Mouse (Mus musculus) left cerebral cortex, postnatal 14 days (tissue): Measurements from ENCODE around the gene Asb11. TPM values are rescaled to one million over a fixed set of nuclear protein-coding genes. Genes with fewer than 3 reads are reported as not detected.

Experiments used
- DNase-seq, 2 experiments: peaks; one replicate each; pipeline ENCODE4 v3.0.0; 2021 to 2022; ENCODE audit warnings: low spot score in 2 of 2, mixed read lengths in 1 of 2
- intact Hi-C: fragments of 180-260 bp; cut with DNase I; formaldehyde crosslinking; loops from one replicate; pipeline ENCODE4 v1.15.1; 2025
- total RNA-seq, 2 experiments: library from RNA; stranded (reverse); gene quantifications; 2 replicates each; pipeline ENCODE4 v1.2.3; 2021

Gene Asb11
- total RNA-seq, 2 experiments from 2014 or later = 3.8 to 4.0 TPM

- intact Hi-C loops = no loop called here
- peak in 1 of 2 experiments; percentile 4 for DNase-seq
Measured at GRCm38 (mm10) chrX:164440140-164440539, 3.3 kb downstream of the Asb11 start.

- intact Hi-C loops = no loop called here
- no peak for DNase-seq
Measured at GRCm38 (mm10) chrX:164440703-164441102, 3.9 kb downstream of the Asb11 start.

- no peak for DNase-seq
- intact Hi-C loops = no loop called here
Measured at GRCm38 (mm10) chrX:164441306-164441705, 4.5 kb downstream of the Asb11 start.

GRCm38 (mm10) chrX:164445601-164446000, 8.8 kb downstream of the Asb11 start:
- DNase-seq = no peak
- intact Hi-C loops = no loop called here

GRCm38 (mm10) chrX:164446106-164446551, 9.3 kb downstream of the Asb11 start:
- intact Hi-C loops = no loop called here
- DNase-seq = no peak

- no peak for DNase-seq
- intact Hi-C loops = no loop called here
Measured at GRCm38 (mm10) chrX:164446835-164447681, 10.3 kb downstream of the Asb11 start.

- DNase-seq = no peak
- intact Hi-C loops = loop anchor here (2.0 kb wide), 1 partner anchor 261 kb away; no protein-coding TSS in a partner anchor
Measured at GRCm38 (mm10) chrX:164447682-164448071, 10.9 kb downstream of the Asb11 start.

- DNase-seq = peak; percentile 39 to 67
- intact Hi-C loops = loop anchor here (2.0 kb wide), 1 partner anchor 262 kb away; no protein-coding TSS in a partner anchor
Measured at GRCm38 (mm10) chrX:164449201-164449600, 12.4 kb downstream of the Asb11 start.

GRCm38 (mm10) chrX:164459205-164459878, 22.5 kb downstream of the Asb11 start:
- no peak for DNase-seq
- intact Hi-C loops = no loop called here

GRCm38 (mm10) chrX:164502258-164502657, 65.5 kb downstream of the Asb11 start:
- DNase-seq = no peak
- intact Hi-C loops = no loop called here

GRCm38 (mm10) chrX:164505709-164506498, 69.1 kb downstream of the Asb11 start, which contains the start of gene Asb9:
Asb9 (plus strand) TSS chrX:164506327.
- no peak for DNase-seq
- intact Hi-C loops = no loop called here

- DNase-seq = no peak
- intact Hi-C loops = no loop called here
Measured at GRCm38 (mm10) chrX:164507068-164507467, 70.3 kb downstream of the Asb11 start.

GRCm38 (mm10) chrX:164508728-164509127, 71.9 kb downstream of the Asb11 start:
- intact Hi-C loops = no loop called here
- DNase-seq = peak in 1 of 2 experiments; percentile 4

Other genes starting within 250 kb of the Asb11 start
- gene Bmx, start 178.8 kb upstream of the Asb11 start, total RNA-seq = 1 to 10 TPM in 1 of 2 experiments, under 1 TPM in 1; 0.93 to 1.0 TPM
- 1 to 10 TPM; 3.7 to 3.9 TPM for gene Pir, start 167.6 kb upstream of the Asb11 start, total RNA-seq
- 1 to 10 TPM; 2.4 to 2.7 TPM for gene Vegfd, start 63.6 kb upstream of the Asb11 start, total RNA-seq
- gene Piga, start 17.2 kb upstream of the Asb11 start, total RNA-seq = 1 to 10 TPM; 5.1 to 5.5 TPM
- not detected for gene Asb9, start 69.3 kb downstream of the Asb11 start, total RNA-seq